ENCODE assay signal across 12 mouse cellular contexts in genomic region chr9:108135679-108136078, GRCm38 (mm10). TPM values are rescaled to one million over a fixed set of nuclear protein-coding genes. Genes with fewer than 3 reads are reported as not detected.
"Had no signal": no experiment of that assay in that cellular context is flagged by ENCODE, and none has a peak within 500 bp of the region (broad histone marks: within the 10 kb centered on the region; RNA-seq: fewer than 3 reads in every experiment).

No protein-coding gene starts in this region.

RNA-seq across cellular contexts. Expression of gene Mst1, which starts 55.4 kb away (rescaled TPM):
- total RNA-seq: common myeloid progenitor, adult 5-6 weeks; gastrocnemius, adult 18-20 months; gastrocnemius, adult 2 months; gastrocnemius, postnatal 14 days; gastrocnemius, postnatal 25 days; gastrocnemius, postnatal 36 days; heart, adult 2 months had no signal
- polyA plus RNA-seq: forebrain, embryonic 13.5 days; forebrain, embryonic 14.5 days; forebrain, embryonic 15.5 days; forebrain, embryonic 16.5 days; forebrain, postnatal 0 days had no signal
